Mouse (Mus musculus) liver, embryonic 14.5 days (tissue): ENCODE results near the gene Svopl. TPM values are rescaled to one million over a fixed set of nuclear protein-coding genes. Genes with fewer than 3 reads are reported as not detected.

ENCODE experiments used
- ATAC-seq: fragments of 200-750 bp; cut with Nextera tagmentation; 2 replicates; pipeline ENCODE4 v1.8.0; 2017; ENCODE audit warnings: moderate number of reproducible peaks, mild to moderate bottlenecking, moderate library complexity; ENCODE audit not compliant: insufficient read depth
- DNase-seq, 3 experiments: peaks; one replicate each; pipeline ENCODE4 v3.0.0-alpha.2; 2012 to 2013; ENCODE audit warnings: low read depth in 3 of 3, low spot score in 3 of 3
- H3K27ac ChIP-seq: fragments of 300-500 bp; sonication (generic); 2 replicates; pipeline ENCODE4 v1.5.1; 2014; ENCODE audit warnings: moderate library complexity, mild to moderate bottlenecking, control low read depth, inconsistent platforms
- H3K27me3 ChIP-seq: fragments of 300-500 bp; sonication (generic); 2 replicates; pipeline ENCODE4 v1.6.1; 2014; ENCODE audit warnings: mild to moderate bottlenecking, low read length, moderate library complexity; ENCODE audit not compliant: control insufficient read depth, insufficient read depth
- H3K36me3 ChIP-seq: fragments of 300-500 bp; sonication (generic); replicated peaks from 2 replicates; pipeline ENCODE4 v1.6.1; 2014; ENCODE audit warnings: low read depth; ENCODE audit not compliant: control insufficient read depth, insufficient read depth
- H3K4me1 ChIP-seq, 2 experiments: fragments of 200-500 bp in 1 of 2; fragments of 300-500 bp in 1 of 2; sonication (generic) in 1 of 2; replicated peaks; 2 replicates each; pipeline ENCODE4 v1.6.1; 2012 to 2014; ENCODE audit warnings: antibody characterized with exemption in 1 of 2, inconsistent platforms in 1 of 2, low read length in 1 of 2; ENCODE audit not compliant: control insufficient read depth in 2 of 2, insufficient read depth in 2 of 2
- H3K4me2 ChIP-seq: fragments of 300-500 bp; sonication (generic); 2 replicates; pipeline ENCODE4 v1.6.1; 2014; ENCODE audit warnings: low read depth, mild to moderate bottlenecking, control low read depth, moderate library complexity
- H3K4me3 ChIP-seq, 2 experiments: fragments of 200-500 bp in 1 of 2; fragments of 300-500 bp in 1 of 2; sonication (generic) in 1 of 2; 2 replicates each; pipeline ENCODE4 v1.5.1; 2012 to 2014; ENCODE audit warnings: low read depth in 2 of 2, low read length in 2 of 2, mild to moderate bottlenecking in 2 of 2, control low read depth in 1 of 2, inconsistent platforms in 1 of 2, moderate library complexity in 1 of 2; ENCODE audit not compliant: insufficient read depth in 1 of 2
- H3K9ac ChIP-seq: fragments of 300-500 bp; sonication (generic); replicated peaks from 2 replicates; pipeline ENCODE4 v1.6.1; 2014; ENCODE audit warnings: mild to moderate bottlenecking, control low read depth, moderate library complexity
- H3K9me3 ChIP-seq: fragments of 300-500 bp; sonication (generic); 2 replicates; pipeline ENCODE4 v1.6.1; 2016; ENCODE audit warnings: low read length, mixed read lengths; ENCODE audit not compliant: control insufficient read depth
- CTCF ChIP-seq: IDR thresholded peaks from 2 replicates; pipeline ENCODE4 v1.5.1; 2016; ENCODE audit warnings: antibody characterized with exemption, low read depth, control low read depth
- EP300 ChIP-seq: IDR thresholded peaks from 2 replicates; pipeline ENCODE4 v1.6.1; 2016; ENCODE audit warnings: antibody characterized with exemption, low read depth
- WGBS: fragments of 180-500 bp; shearing (Covaris S2); extraction: QIAGEN DNeasy Blood & Tissue Kit; methylation state at CpG from one replicate; pipeline ENCODE4 v1.1.7; 2014; ENCODE audit not compliant: insufficient replicate concordance; 5-methylcytosine and 5-hydroxymethylcytosine counted together
- polyA plus RNA-seq, 2 experiments: library from polyadenylated mRNA; depleted of rRNA in 1 of 2; stranded (reverse) in 1 of 2; unstranded in 1 of 2; fragments of >200 nt; fragmentation: Nextera tagmentation in 1 of 2; extraction: Ambion mirVana in 1 of 2; gene quantifications; 2 replicates each; pipeline versions ENCODE4 v1.2.1 to v1.2.3; 2012 to 2014

The Svopl gene
- polyA plus RNA-seq, 2 experiments: 0.04 TPM; not detected in 1

- H3K36me3 ChIP-seq: no peaks in the 10 kb centered on the region
- no peaks in the 10 kb centered on the region for H3K27me3 ChIP-seq
- 58% methylated on average over 15 of the region's 15 CpGs for WGBS
- ATAC-seq: no peak
- no peak overlapping the region for H3K4me2 ChIP-seq
- H3K9me3 ChIP-seq: no peaks in the 10 kb centered on the region
- DNase-seq: no peak
- no peak overlapping the region for H3K4me3 ChIP-seq
- H3K27ac ChIP-seq: no peak overlapping the region
- no peak for TF ChIP-seq CTCF
- TF ChIP-seq EP300: no peak
- no peak overlapping the region for H3K9ac ChIP-seq
- no peaks in the 10 kb centered on the region for H3K4me1 ChIP-seq
Observed at GRCm38 (mm10) chr6:38055471-38056330, 8.9 kb upstream of the Svopl start.

GRCm38 (mm10) chr6:38049601-38050000, 2.8 kb upstream of the Svopl start:
- Histone ChIP-seq H3K9me3 (no peaks in the 10 kb centered on the region), H3K9ac (no peak overlapping the region), H3K36me3 (no peaks in the 10 kb centered on the region), H3K4me2 (no peak overlapping the region), H3K27me3 (no peaks in the 10 kb centered on the region), H3K27ac (no peak overlapping the region), H3K4me3 (no peak overlapping the region), H3K4me1 (peaks cover 0 to 4% of the 10 kb centered on the region in 2 experiments; a peak in 1 of 4 replicates)
- ATAC-seq (no peak), DNase-seq (no peak)
- WGBS: 72% methylated on average over 6 of the region's 6 CpGs
- TF ChIP-seq EP300: no peak
- TF ChIP-seq CTCF: 0 out of 2 replicates have a peak, but pooled peaks have one; percentile 14

- 46% methylated on average over 6 of the region's 6 CpGs for WGBS
- H3K27me3 ChIP-seq: no peaks in the 10 kb centered on the region
- H3K36me3 ChIP-seq: no peaks in the 10 kb centered on the region
- no peaks in the 10 kb centered on the region for H3K9me3 ChIP-seq
- ATAC-seq (no peak), DNase-seq (no peak)
- TF ChIP-seq EP300 (no peak), CTCF (no peak)
- no peak overlapping the region for H3K27ac ChIP-seq
- H3K4me3 ChIP-seq: no peak overlapping the region
- H3K9ac ChIP-seq: no peak overlapping the region
- H3K4me1 ChIP-seq: peaks cover 0 to 4% of the 10 kb centered on the region in 2 experiments; a peak in 1 of 4 replicates
- H3K4me2 ChIP-seq: no peak overlapping the region
Observed at GRCm38 (mm10) chr6:38048800-38049561, 2.2 kb upstream of the Svopl start.

GRCm38 (mm10) chr6:38048003-38048402, 1.2 kb upstream of the Svopl start:
- ATAC-seq: no peak
- no peaks in the 10 kb centered on the region for H3K36me3 ChIP-seq
- H3K27ac ChIP-seq: no peak overlapping the region
- 59% methylated on average over 4 of the region's 4 CpGs for WGBS
- H3K9me3 ChIP-seq: no peaks in the 10 kb centered on the region
- H3K4me1 ChIP-seq: peaks cover 0 to 4% of the 10 kb centered on the region in 2 experiments; a peak in 1 of 4 replicates
- no peak overlapping the region for H3K4me3 ChIP-seq
- no peak overlapping the region for H3K9ac ChIP-seq
- TF ChIP-seq EP300 (no peak), CTCF (no peak)
- H3K27me3 ChIP-seq: no peaks in the 10 kb centered on the region
- no peak for DNase-seq
- H3K4me2 ChIP-seq: no peak overlapping the region
